Mouse (Mus musculus) midbrain, embryonic 11.5 days (tissue): ENCODE measurements at regions not wholly inside any gene's neighbourhood (a gene's known extent, or its start where the extent isn't known, plus 50 kb on each side); places are given as distances from the start of the nearest gene placed in this dataset.

Source experiments
- ATAC-seq: fragments of 200-750 bp; cut with Nextera tagmentation; 2 replicates; pipeline ENCODE4 v1.8.0; 2017; ENCODE audit warnings: moderate TSS enrichment, moderate library complexity; ENCODE audit not compliant: low FRiP score
- DNase-seq: peaks from one replicate; pipeline ENCODE4 v3.0.0; 2015; ENCODE audit warnings: low spot score; ENCODE audit errors: missing footprints
- H3K27ac ChIP-seq: fragments of 300-500 bp; sonication (generic); 2 replicates; pipeline ENCODE4 v1.5.1; 2014; ENCODE audit warnings: low read depth, low read length
- H3K27me3 ChIP-seq: fragments of 300-500 bp; sonication (generic); 2 replicates; pipeline ENCODE4 v1.6.1; 2014; ENCODE audit warnings: mild to moderate bottlenecking, low read length, moderate library complexity, mixed read lengths; ENCODE audit not compliant: control insufficient read depth, insufficient read depth
- H3K36me3 ChIP-seq: fragments of 300-500 bp; sonication (generic); 2 replicates; pipeline ENCODE4 v1.6.1; 2014; ENCODE audit warnings: mild to moderate bottlenecking, low read length, moderate library complexity, mixed read lengths; ENCODE audit not compliant: control insufficient read depth, insufficient read depth
- H3K4me1 ChIP-seq: fragments of 300-500 bp; sonication (generic); 2 replicates; pipeline ENCODE4 v1.6.1; 2014; ENCODE audit warnings: low read length; ENCODE audit not compliant: control insufficient read depth, insufficient read depth
- H3K4me2 ChIP-seq: fragments of 300-500 bp; sonication (generic); 2 replicates; pipeline ENCODE4 v1.6.1; 2014; ENCODE audit warnings: mild to moderate bottlenecking, moderate library complexity
- H3K4me3 ChIP-seq: fragments of 300-500 bp; sonication (generic); 2 replicates; pipeline ENCODE4 v1.5.1; 2014; ENCODE audit warnings: low read depth, low read length
- H3K9ac ChIP-seq: fragments of 300-500 bp; sonication (generic); 2 replicates; pipeline ENCODE4 v1.6.1; 2014; ENCODE audit warnings: low read length
- H3K9me3 ChIP-seq: fragments of 300-500 bp; sonication (generic); 2 replicates; pipeline ENCODE4 v1.6.1; 2016; ENCODE audit warnings: low read length; ENCODE audit not compliant: control insufficient read depth
- WGBS: fragments of 180-500 bp; shearing (Covaris S2); extraction: QIAGEN DNeasy Blood & Tissue Kit; methylation state at CpG from one replicate; pipeline ENCODE4 v1.1.7; 2014; 5-methylcytosine and 5-hydroxymethylcytosine counted together

- WGBS, result 79% methylated on average over 4 of the region's 4 CpGs
- Histone ChIP-seq H3K4me2 (no peak overlapping the region), H3K9ac (no peak overlapping the region), H3K27ac (no peak overlapping the region), H3K4me1 (no peaks in the 10 kb centered on the region), H3K4me3 (no peak overlapping the region), H3K27me3 (no peaks in the 10 kb centered on the region), H3K9me3 (no peaks in the 10 kb centered on the region), H3K36me3 (no peaks in the 10 kb centered on the region)
- ATAC-seq (no peak), DNase-seq (no peak)
These were observed 493.6 kb downstream of the Grin2a start for GRCm38 (mm10) chr16:9501713-9502112.

- H3K36me3 ChIP-seq, result no peaks in the 10 kb centered on the region
- no peaks in the 10 kb centered on the region for H3K27me3 ChIP-seq
- H3K9me3 ChIP-seq, result no peaks in the 10 kb centered on the region
- no peak overlapping the region for H3K4me2 ChIP-seq
- no peak overlapping the region for H3K27ac ChIP-seq
- no peak for DNase-seq
- no peak overlapping the region for H3K9ac ChIP-seq
- WGBS, result 86% methylated on average over 1 of the region's 1 CpGs
- H3K4me1 ChIP-seq, result no peaks in the 10 kb centered on the region
- ATAC-seq, result no peak
- no peak overlapping the region for H3K4me3 ChIP-seq
These were observed 485.7 kb downstream of the Grin2a start for GRCm38 (mm10) chr16:9509666-9510065.

GRCm38 (mm10) chr16:9514538-9514937, 480.8 kb downstream of the Grin2a start:
- no peak overlapping the region for H3K4me2 ChIP-seq
- no peaks in the 10 kb centered on the region for H3K36me3 ChIP-seq
- H3K27ac ChIP-seq, result no peak overlapping the region
- no peaks in the 10 kb centered on the region for H3K9me3 ChIP-seq
- DNase-seq, result no peak
- WGBS, result 43% methylated on average over 4 of the region's 4 CpGs
- H3K4me1 ChIP-seq, result no peaks in the 10 kb centered on the region
- no peak for ATAC-seq
- H3K27me3 ChIP-seq, result no peaks in the 10 kb centered on the region
- H3K4me3 ChIP-seq, result no peak overlapping the region
- H3K9ac ChIP-seq, result no peak overlapping the region
